13 mouse cellular contexts compared by ENCODE assay signal in the genomic region with DNA sequence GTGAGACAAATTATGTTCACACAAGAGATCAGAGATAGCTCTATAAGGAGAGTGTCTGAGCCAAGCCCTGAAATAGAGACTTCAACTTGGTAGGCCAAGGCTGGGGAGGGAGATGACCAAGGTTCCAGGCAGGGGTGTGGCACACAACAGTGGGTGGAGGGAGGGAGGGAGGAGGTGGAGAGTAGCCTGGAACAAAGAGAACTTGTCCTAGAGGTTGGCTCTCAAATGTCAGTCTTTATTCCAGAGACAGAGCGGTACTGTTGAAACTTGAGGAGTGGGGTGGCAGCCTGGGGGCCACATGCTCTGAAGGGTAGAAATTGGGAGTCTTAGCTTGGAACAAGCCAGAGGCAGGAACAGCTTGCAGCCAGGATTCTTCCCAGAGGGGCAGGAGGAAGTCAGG.
DNase-seq lines count a peak whose midpoint lies in the region; ATAC-seq and TF ChIP-seq lines count a peak whose summit lies in the region.
"Had no signal": no experiment of that assay in that cellular context is flagged by ENCODE, and none has a peak within 500 bp of the region (broad histone marks: within the 10 kb centered on the region; RNA-seq: fewer than 3 reads in every experiment).

No protein-coding gene starts in this region.

- H3K4me3 ChIP-seq in gastrocnemius, adult 2 months: no peak overlapping the region
- H3K4me3 ChIP-seq in midbrain, embryonic 10.5 days: no peak overlapping the region
- no peak overlapping the region for H3K4me3 ChIP-seq in midbrain, embryonic 16.5 days (ENCODE audit: low read depth, low read length)
- H3K4me3 ChIP-seq in embryonic facial prominence, embryonic 10.5 days: no peak overlapping the region
- no peak overlapping the region for H3K4me3 ChIP-seq in limb, embryonic 14.5 days (replicated peaks; ENCODE audit: low read length)
- no peak overlapping the region for H3K4me3 ChIP-seq in neural tube, embryonic 15.5 days (replicated peaks)

- DNase-seq in gastrocnemius, adult 2 months: no peak
- DNase-seq in gastrocnemius, postnatal 36 days: no peak
- DNase-seq in midbrain, embryonic 10.5 days (ENCODE audit: low spot score): no peak
- DNase-seq in embryonic facial prominence, embryonic 10.5 days (ENCODE audit: low spot score): peak; percentile 54
- DNase-seq in limb, embryonic 14.5 days (ENCODE audit: low spot score): peak; percentile 20
- no peak for DNase-seq in adipocyte (ENCODE audit: low spot score)
- DNase-seq: adrenal gland, postnatal 25 days; cerebellum, adult 9-11 months; kidney, postnatal 25 days; liver; midbrain, embryonic 14.5 days had no signal

- no peak for TF ChIP-seq POLR2A in limb, embryonic 14.5 days (IDR thresholded peaks at IDR 0.05; ENCODE audit: borderline replicate concordance, extremely low read depth, insufficient read depth, insufficient read length)

- 55% methylated on average over 1 of the region's 1 CpGs for WGBS in midbrain, embryonic 10.5 days
- 45% methylated on average over 1 of the region's 1 CpGs for WGBS in midbrain, embryonic 16.5 days
- 21% methylated on average over 1 of the region's 1 CpGs for WGBS in embryonic facial prominence, embryonic 10.5 days
- WGBS in limb, embryonic 14.5 days: 25% methylated on average over 1 of the region's 1 CpGs
- WGBS in neural tube, embryonic 15.5 days: 73% methylated on average over 1 of the region's 1 CpGs

- intact Hi-C loops in gastrocnemius, adult 2 months (cut with DNase I): no loop called here
- intact Hi-C loops in gastrocnemius, postnatal 36 days (cut with DNase I): loop anchor here (5.0 kb wide), 1 partner anchor 166 kb away; no protein-coding TSS in a partner anchor

- peak overlapping the region; percentile 74 for H3K27ac ChIP-seq in gastrocnemius, adult 2 months
- 0 out of 2 replicates have a peak overlapping the region, but pooled peaks have one; percentile 17 for H3K27ac ChIP-seq in midbrain, embryonic 10.5 days (replicated peaks)
- no peak overlapping the region for H3K27ac ChIP-seq in midbrain, embryonic 16.5 days (ENCODE audit: low read length)
- H3K27ac ChIP-seq in embryonic facial prominence, embryonic 10.5 days (replicated peaks): peak overlapping the region; percentile 83
- H3K27ac ChIP-seq in limb, embryonic 14.5 days (replicated peaks; ENCODE audit: low read depth, low read length): peak overlapping the region; percentile 50
- H3K27ac ChIP-seq in neural tube, embryonic 15.5 days (replicated peaks): no peak overlapping the region

- no peak overlapping the region for H3K9ac ChIP-seq in midbrain, embryonic 16.5 days (ENCODE audit: low read depth, low read length)
- no peak overlapping the region for H3K9ac ChIP-seq in limb, embryonic 14.5 days (ENCODE audit: low read depth, low read length, severe bottlenecking)
- H3K9ac ChIP-seq in neural tube, embryonic 15.5 days (replicated peaks): no peak overlapping the region

- peaks cover 44% of the 10 kb centered on the region for H3K36me3 ChIP-seq in midbrain, embryonic 10.5 days
- H3K36me3 ChIP-seq in midbrain, embryonic 16.5 days (ENCODE audit: control insufficient read depth, insufficient read depth, low read length): peaks cover 3% of the 10 kb centered on the region; the same call in 1 of the 2 replicates
- H3K36me3 ChIP-seq in embryonic facial prominence, embryonic 10.5 days (replicated peaks): peaks cover 43% of the 10 kb centered on the region
- peaks cover 23% of the 10 kb centered on the region for H3K36me3 ChIP-seq in limb, embryonic 14.5 days (ENCODE audit: control insufficient read depth, insufficient read depth, low read length)
- peaks cover 14% of the 10 kb centered on the region for H3K36me3 ChIP-seq in neural tube, embryonic 15.5 days

- no peaks in the 10 kb centered on the region for H3K27me3 ChIP-seq in midbrain, embryonic 10.5 days (ENCODE audit: low read depth, poor library complexity, severe bottlenecking)
- no peaks in the 10 kb centered on the region for H3K27me3 ChIP-seq in midbrain, embryonic 16.5 days (ENCODE audit: control insufficient read depth, insufficient read depth, low read depth, low read length)
- H3K27me3 ChIP-seq in embryonic facial prominence, embryonic 10.5 days (replicated peaks; ENCODE audit: low read depth, poor library complexity, severe bottlenecking): no peaks in the 10 kb centered on the region
- H3K27me3 ChIP-seq in limb, embryonic 14.5 days (ENCODE audit: control insufficient read depth, insufficient read depth, low read length): no peaks in the 10 kb centered on the region
- H3K27me3 ChIP-seq in neural tube, embryonic 15.5 days (replicated peaks): no peaks in the 10 kb centered on the region

- H3K4me1 ChIP-seq in midbrain, embryonic 10.5 days: peaks cover 29% of the 10 kb centered on the region
- H3K4me1 ChIP-seq in midbrain, embryonic 16.5 days (ENCODE audit: control insufficient read depth, insufficient read depth, low read length): peaks cover 2% of the 10 kb centered on the region; the same call in 1 of the 2 replicates
- peaks cover 53% of the 10 kb centered on the region for H3K4me1 ChIP-seq in embryonic facial prominence, embryonic 10.5 days
- H3K4me1 ChIP-seq in limb, embryonic 14.5 days (ENCODE audit: control insufficient read depth, insufficient read depth, low read length): peaks cover 3% of the 10 kb centered on the region
- peaks cover 15% of the 10 kb centered on the region for H3K4me1 ChIP-seq in neural tube, embryonic 15.5 days

- no peak overlapping the region for H3K4me2 ChIP-seq in midbrain, embryonic 16.5 days (ENCODE audit: low read length)
- no peak overlapping the region for H3K4me2 ChIP-seq in limb, embryonic 14.5 days (replicated peaks; ENCODE audit: low read depth, low read length, severe bottlenecking)
- no peak overlapping the region for H3K4me2 ChIP-seq in neural tube, embryonic 15.5 days

- TF ChIP-seq CTCF in gastrocnemius, adult 2 months (IDR thresholded peaks at IDR 0.05): no peak

- no peak for ATAC-seq in midbrain, embryonic 16.5 days
- ATAC-seq in limb, embryonic 14.5 days (ENCODE audit: low FRiP score, low read depth): peak; percentile 28; the same call in 1 of the 2 replicates
- ATAC-seq in neural tube, embryonic 15.5 days (ENCODE audit: low FRiP score): no peak

- no peaks in the 10 kb centered on the region for H3K9me3 ChIP-seq in midbrain, embryonic 10.5 days (replicated peaks)
- H3K9me3 ChIP-seq in midbrain, embryonic 16.5 days (replicated peaks; ENCODE audit: control insufficient read depth, low read length, poor library complexity, severe bottlenecking): no peaks in the 10 kb centered on the region
- no peaks in the 10 kb centered on the region for H3K9me3 ChIP-seq in embryonic facial prominence, embryonic 10.5 days
- no peaks in the 10 kb centered on the region for H3K9me3 ChIP-seq in limb, embryonic 14.5 days (ENCODE audit: control insufficient read depth, low read length)
- H3K9me3 ChIP-seq in neural tube, embryonic 15.5 days (replicated peaks): no peaks in the 10 kb centered on the region

Comparison
In these comparisons a context has a peak if more than half of its experiments do, and no peak if none do; other contexts are left out.
1. H3K27ac ChIP-seq: peak in gastrocnemius, adult 2 months (single experiment), midbrain, embryonic 10.5 days (single experiment), embryonic facial prominence, embryonic 10.5 days (single experiment) and limb, embryonic 14.5 days (single experiment); none in midbrain, embryonic 16.5 days (single experiment) and neural tube, embryonic 15.5 days (single experiment).
2. DNase-seq: peak in embryonic facial prominence, embryonic 10.5 days (single experiment) and limb, embryonic 14.5 days (single experiment); none in gastrocnemius, adult 2 months (single experiment), gastrocnemius, postnatal 36 days (0 of 2), midbrain, embryonic 10.5 days (single experiment) and adipocyte (single experiment).